Mouse (Mus musculus): Measurements from ENCODE around the gene Tnfsf11. TPM values are rescaled to one million over a fixed set of nuclear protein-coding genes. Genes with fewer than 3 reads are reported as not detected.

Tnfsf11 gene
- 2.9 and 11.8 TPM in 2 replicates for total RNA-seq (2012; rRNA removed)

- no peak for DNase-seq (ENCODE audit: low read depth, low spot score)
- Histone ChIP-seq H3K27ac (ENCODE audit: insufficient read depth, low read depth, low read length, poor library complexity, severe bottlenecking) (no peak within 1 kb of the TSS), H3K36me3 (ENCODE audit: control insufficient read depth, insufficient read depth, low read length, poor library complexity, severe bottlenecking) (no peaks in the 10 kb centered on the region), H3K9ac (ENCODE audit: insufficient read depth, low read depth, low read length, poor library complexity, severe bottlenecking) (peak within 1 kb of the TSS; percentile 71), H3K4me1 (ENCODE audit: control insufficient read depth in 2 of 2, insufficient read depth in 2 of 2, low read length in 2 of 2, poor library complexity in 1 of 2) (peaks cover 0 to 4% of the 10 kb centered on the region in 2 experiments; a peak in 1 of 4 replicates), H3K4me3 (ENCODE audit: insufficient read depth in 1 of 2, low read depth in 1 of 2, low read length in 2 of 2, poor library complexity in 1 of 2, severe bottlenecking in 1 of 2) (peak within 1 kb of the TSS; percentile 86 to 87), H3K9me3 (ENCODE audit: control insufficient read depth, insufficient read depth, low read depth, low read length) (no peaks in the 10 kb centered on the region)
- in situ Hi-C loops (cut with MboI; ENCODE audit: low sequenced_read_pairs in 2 of 2, unreplicated experiment in 2 of 2): no loop called here
- TF ChIP-seq ZNF384 (IDR thresholded peaks at IDR 0.05; ENCODE audit: low read depth, low read length) (no peak), CHD2 (IDR thresholded peaks at IDR 0.05; ENCODE audit: low read depth, low read length) (no peak), ZC3H11A (IDR thresholded peaks at IDR 0.05; ENCODE audit: borderline replicate concordance, low read depth, low read length) (no peak), HCFC1 (IDR thresholded peaks at IDR 0.05; ENCODE audit: borderline replicate concordance, insufficient read depth, low read length) (no peak), MAFK (IDR thresholded peaks at IDR 0.05; ENCODE audit: insufficient read depth, low read depth, low read length) (no peak)
Observed at GRCm38 (mm10) chr14:78307286-78308237, at the start of gene Tnfsf11. Gene Tnfsf11, minus strand, starts transcription at chr14:78308043.

DNA sequence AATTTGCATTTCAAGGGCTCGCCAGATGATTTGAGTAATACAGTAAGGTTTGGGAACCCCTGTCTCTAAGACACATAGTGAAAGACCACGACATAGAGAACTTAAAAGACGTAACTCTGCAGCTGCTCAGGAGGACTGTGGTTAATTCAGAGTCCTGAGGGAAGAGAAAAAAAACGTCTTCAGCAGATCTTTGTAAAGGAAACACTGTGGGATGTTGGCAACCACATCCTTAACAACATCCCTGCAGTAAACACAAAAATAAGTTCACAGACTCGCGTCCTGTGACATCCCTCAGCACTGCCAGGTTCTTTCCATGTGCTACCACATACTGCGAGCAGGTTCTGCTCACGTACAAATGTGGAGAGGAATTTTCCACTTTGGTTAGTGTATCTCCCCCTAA, 48.9 kb upstream of the Tnfsf11 start:
- Histone ChIP-seq H3K27ac (ENCODE audit: insufficient read depth, low read depth, low read length, poor library complexity, severe bottlenecking) (no peak overlapping the region), H3K36me3 (ENCODE audit: control insufficient read depth, insufficient read depth, low read length, poor library complexity, severe bottlenecking) (no peaks in the 10 kb centered on the region), H3K4me1 (ENCODE audit: control insufficient read depth in 2 of 2, insufficient read depth in 2 of 2, low read length in 2 of 2, poor library complexity in 1 of 2) (no peaks in the 10 kb centered on the region), H3K9ac (ENCODE audit: insufficient read depth, low read depth, low read length, poor library complexity, severe bottlenecking) (no peak overlapping the region), H3K4me3 (ENCODE audit: insufficient read depth in 1 of 2, low read depth in 1 of 2, low read length in 2 of 2, poor library complexity in 1 of 2, severe bottlenecking in 1 of 2) (no peak overlapping the region), H3K9me3 (ENCODE audit: control insufficient read depth, insufficient read depth, low read depth, low read length) (no peaks in the 10 kb centered on the region)
- no peak for DNase-seq (ENCODE audit: low read depth, low spot score)
- in situ Hi-C loops (cut with MboI; ENCODE audit: low sequenced_read_pairs in 2 of 2, unreplicated experiment in 2 of 2): no loop called here
- TF ChIP-seq HCFC1 (IDR thresholded peaks at IDR 0.05; ENCODE audit: borderline replicate concordance, insufficient read depth, low read length): no peak
- TF ChIP-seq MAFK (IDR thresholded peaks at IDR 0.05; ENCODE audit: insufficient read depth, low read depth, low read length): no peak

DNA sequence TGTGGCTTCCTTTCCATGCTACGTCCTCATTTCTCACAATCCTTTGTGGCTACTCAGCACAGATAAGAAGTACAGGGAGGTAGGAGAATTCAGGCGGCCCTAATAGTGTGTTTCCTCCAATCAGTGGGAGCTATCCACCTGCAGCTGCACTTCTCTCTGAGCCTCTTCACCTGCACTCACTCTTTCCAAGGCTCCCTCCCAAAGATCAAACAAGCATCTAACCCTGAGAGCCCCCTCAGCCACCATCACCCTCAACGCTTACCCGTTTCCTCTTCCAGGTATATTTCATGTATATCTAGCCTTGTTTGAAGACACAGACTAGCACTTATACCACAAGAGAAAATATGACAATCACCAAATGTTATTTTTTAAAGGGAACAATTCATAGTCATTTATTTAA, 47.5 kb upstream of the Tnfsf11 start:
- no peak overlapping the region for H3K4me3 ChIP-seq (ENCODE audit: insufficient read depth in 1 of 2, low read depth in 1 of 2, low read length in 2 of 2, poor library complexity in 1 of 2, severe bottlenecking in 1 of 2)
- H3K9me3 ChIP-seq (ENCODE audit: control insufficient read depth, insufficient read depth, low read depth, low read length): no peaks in the 10 kb centered on the region
- TF ChIP-seq HCFC1 (IDR thresholded peaks at IDR 0.05; ENCODE audit: borderline replicate concordance, insufficient read depth, low read length) (no peak), MAFK (IDR thresholded peaks at IDR 0.05; ENCODE audit: insufficient read depth, low read depth, low read length) (no peak), CHD2 (IDR thresholded peaks at IDR 0.05; ENCODE audit: low read depth, low read length) (no peak), ZC3H11A (IDR thresholded peaks at IDR 0.05; ENCODE audit: borderline replicate concordance, low read depth, low read length) (no peak)
- H3K9ac ChIP-seq (ENCODE audit: insufficient read depth, low read depth, low read length, poor library complexity, severe bottlenecking): no peak overlapping the region
- no peaks in the 10 kb centered on the region for H3K36me3 ChIP-seq (ENCODE audit: control insufficient read depth, insufficient read depth, low read length, poor library complexity, severe bottlenecking)
- in situ Hi-C loops (cut with MboI; ENCODE audit: low sequenced_read_pairs in 2 of 2, unreplicated experiment in 2 of 2): no loop called here
- no peak for DNase-seq (ENCODE audit: low read depth, low spot score)
- no peak overlapping the region for H3K27ac ChIP-seq (ENCODE audit: insufficient read depth, low read depth, low read length, poor library complexity, severe bottlenecking)
- H3K4me1 ChIP-seq (ENCODE audit: control insufficient read depth in 2 of 2, insufficient read depth in 2 of 2, low read length in 2 of 2, poor library complexity in 1 of 2): no peaks in the 10 kb centered on the region

DNA sequence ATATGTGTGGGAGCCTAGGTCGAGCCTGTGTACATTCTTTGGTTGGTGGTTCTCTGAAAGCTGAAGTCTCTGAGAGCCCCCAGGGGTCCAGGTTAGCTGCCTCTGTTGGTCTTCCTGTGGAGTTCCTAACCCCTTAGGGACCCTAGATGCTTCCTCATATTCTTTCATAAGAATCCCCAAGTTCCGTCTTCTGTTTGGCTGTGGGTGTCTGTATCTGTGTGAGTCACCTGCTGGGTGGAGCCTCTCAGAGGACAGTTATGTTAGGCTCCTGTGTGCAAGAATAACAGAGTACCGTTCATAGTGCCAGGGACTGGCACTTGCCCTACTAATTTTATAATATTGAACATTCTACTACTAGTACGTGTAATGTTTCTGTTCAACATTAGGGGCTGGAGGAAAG, 45.0 kb upstream of the Tnfsf11 start:
- no peaks in the 10 kb centered on the region for H3K4me1 ChIP-seq (ENCODE audit: control insufficient read depth in 2 of 2, insufficient read depth in 2 of 2, low read length in 2 of 2, poor library complexity in 1 of 2)
- H3K36me3 ChIP-seq (ENCODE audit: control insufficient read depth, insufficient read depth, low read length, poor library complexity, severe bottlenecking): no peaks in the 10 kb centered on the region
- in situ Hi-C loops (cut with MboI; ENCODE audit: low sequenced_read_pairs in 2 of 2, unreplicated experiment in 2 of 2): no loop called here
- no peak overlapping the region for H3K27ac ChIP-seq (ENCODE audit: insufficient read depth, low read depth, low read length, poor library complexity, severe bottlenecking)
- TF ChIP-seq MAFK (IDR thresholded peaks at IDR 0.05; ENCODE audit: insufficient read depth, low read depth, low read length) (no peak), ZC3H11A (IDR thresholded peaks at IDR 0.05; ENCODE audit: borderline replicate concordance, low read depth, low read length) (no peak), CHD2 (IDR thresholded peaks at IDR 0.05; ENCODE audit: low read depth, low read length) (no peak), ZNF384 (IDR thresholded peaks at IDR 0.05; ENCODE audit: low read depth, low read length) (no peak), HCFC1 (IDR thresholded peaks at IDR 0.05; ENCODE audit: borderline replicate concordance, insufficient read depth, low read length) (no peak)
- no peak overlapping the region for H3K4me3 ChIP-seq (ENCODE audit: insufficient read depth in 1 of 2, low read depth in 1 of 2, low read length in 2 of 2, poor library complexity in 1 of 2, severe bottlenecking in 1 of 2)
- no peak for DNase-seq (ENCODE audit: low read depth, low spot score)
- no peak overlapping the region for H3K9ac ChIP-seq (ENCODE audit: insufficient read depth, low read depth, low read length, poor library complexity, severe bottlenecking)
- H3K9me3 ChIP-seq (ENCODE audit: control insufficient read depth, insufficient read depth, low read depth, low read length): no peaks in the 10 kb centered on the region
